Mouse (Mus musculus) liver, embryonic 11.5 days (tissue): ENCODE data around the gene Lca5l. TPM values are rescaled to one million over a fixed set of nuclear protein-coding genes. Genes with fewer than 3 reads are reported as not detected.

Experiments used
- ATAC-seq: fragments of 200-750 bp; cut with Nextera tagmentation; replicated peaks from 2 replicates; pipeline ENCODE4 v1.8.0; 2017; ENCODE audit warnings: moderate number of reproducible peaks, mild to moderate bottlenecking, moderate TSS enrichment, moderate library complexity; ENCODE audit not compliant: low FRiP score
- DNase-seq: peaks from one replicate; pipeline ENCODE4 v3.0.0-alpha.2; 2017; ENCODE audit warnings: low spot score
- H3K27ac ChIP-seq: fragments of 300-500 bp; sonication (generic); 2 replicates; pipeline ENCODE4 v1.5.1; 2014; ENCODE audit warnings: mild to moderate bottlenecking, low read depth, low read length, control low read depth
- H3K27me3 ChIP-seq: fragments of 300-500 bp; sonication (generic); replicated peaks from 2 replicates; pipeline ENCODE4 v1.6.1; 2014; ENCODE audit warnings: low read length, mixed read lengths; ENCODE audit not compliant: control insufficient read depth, insufficient read depth
- H3K36me3 ChIP-seq: fragments of 300-500 bp; sonication (generic); 2 replicates; pipeline ENCODE4 v1.6.1; 2014; ENCODE audit warnings: mild to moderate bottlenecking, low read length, moderate library complexity, mixed read lengths; ENCODE audit not compliant: control insufficient read depth, insufficient read depth
- H3K4me1 ChIP-seq: fragments of 300-500 bp; sonication (generic); replicated peaks from 2 replicates; pipeline ENCODE4 v1.6.1; 2014; ENCODE audit warnings: low read length, mixed read lengths; ENCODE audit not compliant: control insufficient read depth, insufficient read depth
- H3K4me2 ChIP-seq: fragments of 300-500 bp; sonication (generic); 2 replicates; pipeline ENCODE4 v1.6.1; 2014; ENCODE audit warnings: mild to moderate bottlenecking, control low read depth, moderate library complexity
- H3K4me3 ChIP-seq: fragments of 300-500 bp; sonication (generic); 2 replicates; pipeline ENCODE4 v1.5.1; 2014; ENCODE audit warnings: low read depth, low read length, control low read depth
- H3K9ac ChIP-seq: fragments of 300-500 bp; sonication (generic); 2 replicates; pipeline ENCODE4 v1.6.1; 2014; ENCODE audit warnings: low read depth, low read length, control low read depth
- H3K9me3 ChIP-seq: fragments of 300-500 bp; sonication (generic); 2 replicates; pipeline ENCODE4 v1.6.1; 2016; ENCODE audit warnings: low read length, inconsistent platforms, mixed read lengths; ENCODE audit not compliant: control insufficient read depth
- WGBS: fragments of 180-500 bp; shearing (Covaris S2); extraction: QIAGEN DNeasy Blood & Tissue Kit; methylation state at CpG from one replicate; pipeline ENCODE4 v1.1.7; 2014; 5-methylcytosine and 5-hydroxymethylcytosine counted together
- polyA plus RNA-seq: library from polyadenylated mRNA; unstranded; fragments of >200 nt; fragmentation: Nextera tagmentation; extraction: Ambion mirVana; gene quantifications from 2 replicates; pipeline ENCODE4 v1.2.1, GENCODE M21; 2014

Gene Lca5l
- polyA plus RNA-seq, 1 experiment from 2014 or later: 0.32 TPM

- H3K27me3 ChIP-seq: no peaks in the 10 kb centered on the region
- peaks cover 2% of the 10 kb centered on the region; the same call in 1 of the 2 replicates for H3K4me1 ChIP-seq
- DNase-seq (peak; percentile 76), ATAC-seq (peak; percentile 78)
- no peaks in the 10 kb centered on the region for H3K9me3 ChIP-seq
- H3K36me3 ChIP-seq: peaks cover 3% of the 10 kb centered on the region; the same call in 1 of the 2 replicates
- H3K4me3 ChIP-seq: peak overlapping the region; percentile 64
- under 1% methylated on average over 67 of the region's 67 CpGs for WGBS
- peak overlapping the region; percentile 87 for H3K9ac ChIP-seq
- peak overlapping the region; percentile 99 for H3K4me2 ChIP-seq
- H3K27ac ChIP-seq: peak overlapping the region; percentile 42; the same call in 1 of the 2 replicates
These were observed 32.9 kb downstream of the Lca5l start for GRCm38 (mm10) chr16:96159091-96159731.

GRCm38 (mm10) chr16:96158511-96159080 lies 33.5 kb downstream of the Lca5l start:
- H3K9ac ChIP-seq: peak overlapping the region; percentile 87

DNA sequence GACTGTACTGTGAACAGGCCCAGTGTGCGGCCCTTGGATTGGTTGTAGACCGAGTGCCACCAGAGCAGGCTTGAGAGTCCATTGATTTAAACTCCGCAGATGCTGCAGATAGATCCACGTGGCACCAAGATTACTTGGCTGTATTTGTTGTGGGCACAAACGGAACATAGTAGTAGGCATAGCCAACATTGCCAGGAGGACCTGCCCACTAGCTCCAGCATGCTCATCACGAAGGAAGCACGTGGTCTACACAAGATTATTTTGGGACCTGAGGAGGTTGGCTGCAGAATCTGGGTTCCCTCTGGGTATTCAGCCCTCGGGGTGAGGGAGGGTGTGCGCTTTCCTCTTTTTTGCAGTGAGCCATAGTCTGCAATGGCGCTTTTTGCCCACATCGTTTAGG lies 34.9 kb downstream of the Lca5l start:
- no peak overlapping the region for H3K27ac ChIP-seq
- H3K4me3 ChIP-seq: no peak overlapping the region
- H3K27me3 ChIP-seq: no peaks in the 10 kb centered on the region
- H3K9me3 ChIP-seq: no peaks in the 10 kb centered on the region
- DNase-seq (no peak), ATAC-seq (no peak)
- H3K4me2 ChIP-seq: no peak overlapping the region
- H3K4me1 ChIP-seq: peaks cover 2% of the 10 kb centered on the region; the same call in 1 of the 2 replicates
- H3K9ac ChIP-seq: no peak overlapping the region
- WGBS: 88% methylated on average over 11 of the region's 11 CpGs
- H3K36me3 ChIP-seq: peaks cover 14% of the 10 kb centered on the region

More at GRCm38 (mm10) chr16:96158511-96159080, 33.5 kb downstream of the Lca5l start:
- Histone ChIP-seq H3K27me3 (no peaks in the 10 kb centered on the region), H3K4me2 (peak overlapping the region; percentile 99), H3K9me3 (no peaks in the 10 kb centered on the region), H3K27ac (no peak overlapping the region), H3K4me3 (peak overlapping the region; percentile 64), H3K4me1 (peaks cover 2% of the 10 kb centered on the region; the same call in 1 of the 2 replicates), H3K36me3 (peaks cover 5% of the 10 kb centered on the region)
- WGBS: 64% methylated on average over 12 of the region's 12 CpGs
- ATAC-seq: no peak
- no peak for DNase-seq

GRCm38 (mm10) chr16:96156019-96156418 lies 36.1 kb downstream of the Lca5l start:
- DNase-seq: no peak
- H3K9ac ChIP-seq: no peak overlapping the region
- H3K27me3 ChIP-seq: no peaks in the 10 kb centered on the region
- H3K4me1 ChIP-seq: peaks cover 2% of the 10 kb centered on the region; the same call in 1 of the 2 replicates
- peaks cover 14% of the 10 kb centered on the region for H3K36me3 ChIP-seq
- H3K9me3 ChIP-seq: no peaks in the 10 kb centered on the region
- H3K27ac ChIP-seq: no peak overlapping the region
- ATAC-seq: no peak
- H3K4me3 ChIP-seq: no peak overlapping the region
- WGBS: 91% methylated on average over 8 of the region's 8 CpGs
- no peak overlapping the region for H3K4me2 ChIP-seq

GRCm38 (mm10) chr16:96154476-96154875 lies 37.6 kb downstream of the Lca5l start:
- Histone ChIP-seq H3K4me3 (no peak overlapping the region), H3K27ac (no peak overlapping the region), H3K36me3 (peaks cover 14% of the 10 kb centered on the region), H3K9me3 (no peaks in the 10 kb centered on the region), H3K4me1 (peaks cover 2% of the 10 kb centered on the region; the same call in 1 of the 2 replicates), H3K4me2 (no peak overlapping the region), H3K9ac (no peak overlapping the region), H3K27me3 (no peaks in the 10 kb centered on the region)
- WGBS: 84% methylated on average over 2 of the region's 2 CpGs
- ATAC-seq: no peak
- no peak for DNase-seq

DNA sequence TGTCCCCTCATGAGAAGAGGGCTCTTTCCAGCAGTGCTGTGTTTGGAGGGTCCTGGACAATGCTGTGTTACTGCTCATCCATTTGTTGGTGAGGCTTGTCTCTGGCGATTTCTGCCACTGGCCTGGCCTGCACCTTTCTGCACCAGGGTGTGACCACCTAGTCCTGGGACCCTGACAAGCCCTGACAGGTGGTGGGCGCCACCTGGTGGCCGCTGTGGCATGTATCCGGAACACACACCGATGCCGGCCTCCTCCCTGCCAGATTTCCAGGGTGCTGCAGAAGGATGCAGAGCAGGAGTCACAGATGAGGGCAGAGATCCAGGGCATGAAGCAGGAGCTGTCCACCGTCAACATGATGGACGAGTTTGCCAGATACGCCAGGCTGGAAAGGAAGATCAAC lies 40.5 kb downstream of the Lca5l start:
- Histone ChIP-seq H3K4me1 (peaks cover 9% of the 10 kb centered on the region), H3K9me3 (no peaks in the 10 kb centered on the region), H3K36me3 (peaks cover 14% of the 10 kb centered on the region), H3K27me3 (no peaks in the 10 kb centered on the region), H3K4me2 (no peak overlapping the region), H3K4me3 (no peak overlapping the region), H3K9ac (no peak overlapping the region), H3K27ac (no peak overlapping the region)
- ATAC-seq (peak; percentile 69), DNase-seq (peak; percentile 73)
- WGBS: 29% methylated on average over 9 of the region's 9 CpGs

DNA sequence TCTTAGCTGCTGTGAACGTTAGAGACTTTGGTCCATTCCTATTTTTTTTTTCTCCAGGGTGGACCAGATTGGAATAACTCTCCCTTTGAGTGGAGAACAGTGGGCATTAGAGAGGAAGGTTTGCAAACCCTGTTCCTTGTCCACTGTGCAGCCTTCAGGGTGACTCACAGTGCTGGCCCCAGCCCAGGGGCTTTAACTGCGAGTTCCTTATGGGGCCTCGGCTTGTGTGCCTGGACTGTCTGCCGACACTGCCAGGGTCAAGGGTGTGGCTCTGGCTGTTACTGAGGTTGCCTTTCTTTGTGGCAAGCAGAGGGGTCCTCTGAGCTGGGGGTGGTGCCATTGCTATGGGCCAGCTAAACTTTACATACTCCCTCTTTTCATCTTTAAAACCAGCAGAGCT lies 41.1 kb downstream of the Lca5l start:
- WGBS: 67% methylated on average over 4 of the region's 4 CpGs
- H3K27ac ChIP-seq: no peak overlapping the region

GRCm38 (mm10) chr16:96149311-96149710 lies 42.8 kb downstream of the Lca5l start:
- Histone ChIP-seq H3K27me3 (no peaks in the 10 kb centered on the region), H3K4me1 (peaks cover 17% of the 10 kb centered on the region), H3K9ac (no peak overlapping the region), H3K36me3 (peaks cover 11% of the 10 kb centered on the region), H3K27ac (no peak overlapping the region), H3K9me3 (no peaks in the 10 kb centered on the region), H3K4me3 (no peak overlapping the region), H3K4me2 (no peak overlapping the region)
- ATAC-seq (no peak), DNase-seq (no peak)
- 76% methylated on average over 9 of the region's 9 CpGs for WGBS

More for the DNA sequence above, 41.1 kb downstream of the Lca5l start:
- Histone ChIP-seq H3K9me3 (no peaks in the 10 kb centered on the region), H3K36me3 (peaks cover 14% of the 10 kb centered on the region), H3K4me1 (peaks cover 15% of the 10 kb centered on the region), H3K27me3 (no peaks in the 10 kb centered on the region), H3K9ac (no peak overlapping the region), H3K4me3 (no peak overlapping the region), H3K4me2 (no peak overlapping the region)
- no peak for ATAC-seq
- no peak for DNase-seq

- H3K27ac ChIP-seq: no peak overlapping the region
- H3K4me2 ChIP-seq: no peak overlapping the region
- H3K27me3 ChIP-seq: no peaks in the 10 kb centered on the region
- peaks cover 17% of the 10 kb centered on the region for H3K4me1 ChIP-seq
- WGBS: 75% methylated on average over 6 of the region's 6 CpGs
- ATAC-seq: no peak
- H3K36me3 ChIP-seq: peaks cover 9% of the 10 kb centered on the region
- no peaks in the 10 kb centered on the region for H3K9me3 ChIP-seq
- DNase-seq: no peak
- no peak overlapping the region for H3K4me3 ChIP-seq
- no peak overlapping the region for H3K9ac ChIP-seq
These were observed 43.2 kb downstream of the Lca5l start for GRCm38 (mm10) chr16:96148834-96149233.
